Mouse (Mus musculus): ENCODE results near the gene Nsmce4a. TPM values are rescaled to one million over a fixed set of nuclear protein-coding genes. Genes with fewer than 3 reads are reported as not detected.

The Nsmce4a gene
- polyA plus RNA-seq, 1 experiment, result 36.3 TPM

GRCm38 (mm10) chr7:130586521-130587072 lies 13.7 kb upstream of the Nsmce4a start:
- Histone ChIP-seq H3K4me3 (replicated peaks; ENCODE audit: extremely low read depth, low read depth, low read length) (no peak overlapping the region), H3K4me1 (ENCODE audit: control insufficient read depth, insufficient read depth, low read length) (peaks cover 3% of the 10 kb centered on the region)
- 57% methylated on average over 2 of the region's 2 CpGs for WGBS
- DNase-seq, result peak; percentile 55
- TF ChIP-seq POLR2A (IDR thresholded peaks at IDR 0.05; ENCODE audit: borderline replicate concordance, extremely low read depth, low read depth, low read length), result no peak
- no peak for TF ChIP-seq CTCF (IDR thresholded peaks at IDR 0.05; ENCODE audit: insufficient read depth, low read length)

DNA sequence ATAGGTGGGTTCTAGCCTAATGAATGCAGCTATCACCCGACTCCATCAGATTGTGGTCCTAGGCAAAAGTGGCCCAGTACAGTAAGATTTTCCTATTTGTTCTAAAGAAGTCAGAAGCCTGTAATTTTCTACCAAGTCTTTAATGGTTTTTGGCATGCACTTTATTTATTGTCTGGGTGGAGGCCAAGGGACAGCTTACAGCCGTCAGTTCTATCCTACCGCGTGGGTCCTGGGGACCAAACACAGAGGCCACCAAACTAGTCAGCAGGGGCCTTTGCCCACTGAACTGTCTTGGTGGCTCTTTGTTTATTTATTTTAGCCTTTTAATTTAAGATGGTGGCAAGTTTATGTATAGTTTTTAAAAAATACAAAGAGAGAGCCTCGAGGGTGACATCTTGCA lies 5.7 kb upstream of the Nsmce4a start:
- Histone ChIP-seq H3K4me3 (replicated peaks; ENCODE audit: extremely low read depth, low read depth, low read length) (no peak overlapping the region), H3K4me1 (ENCODE audit: control insufficient read depth, insufficient read depth, low read length) (peaks cover 5% of the 10 kb centered on the region; the same call in 1 of the 2 replicates)
- WGBS, result 54% methylated on average over 5 of the region's 5 CpGs
- TF ChIP-seq POLR2A (IDR thresholded peaks at IDR 0.05; ENCODE audit: borderline replicate concordance, extremely low read depth, low read depth, low read length) (no peak), CTCF (IDR thresholded peaks at IDR 0.05; ENCODE audit: insufficient read depth, low read length) (no peak)
- no peak for DNase-seq

DNA sequence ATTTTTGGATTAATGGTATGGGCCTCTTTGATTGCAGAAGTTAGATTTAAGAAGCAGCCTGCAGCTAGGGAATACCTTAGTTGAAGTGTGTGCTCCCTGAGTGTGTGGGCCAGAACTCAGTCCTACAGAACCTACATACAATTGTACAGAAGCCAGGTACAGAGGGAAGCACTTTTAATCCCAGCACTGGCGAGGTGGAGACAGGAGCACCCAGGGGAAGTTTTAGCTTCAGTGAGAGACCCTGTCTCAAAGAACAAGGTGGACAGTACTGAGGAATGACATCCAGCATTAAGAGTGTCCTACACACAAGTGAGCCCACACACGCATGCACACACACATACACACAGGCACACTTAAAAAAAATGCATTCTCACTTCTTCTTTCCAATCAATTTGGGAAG lies 5.1 kb upstream of the Nsmce4a start:
- 78% methylated on average over 2 of the region's 2 CpGs for WGBS

DNA sequence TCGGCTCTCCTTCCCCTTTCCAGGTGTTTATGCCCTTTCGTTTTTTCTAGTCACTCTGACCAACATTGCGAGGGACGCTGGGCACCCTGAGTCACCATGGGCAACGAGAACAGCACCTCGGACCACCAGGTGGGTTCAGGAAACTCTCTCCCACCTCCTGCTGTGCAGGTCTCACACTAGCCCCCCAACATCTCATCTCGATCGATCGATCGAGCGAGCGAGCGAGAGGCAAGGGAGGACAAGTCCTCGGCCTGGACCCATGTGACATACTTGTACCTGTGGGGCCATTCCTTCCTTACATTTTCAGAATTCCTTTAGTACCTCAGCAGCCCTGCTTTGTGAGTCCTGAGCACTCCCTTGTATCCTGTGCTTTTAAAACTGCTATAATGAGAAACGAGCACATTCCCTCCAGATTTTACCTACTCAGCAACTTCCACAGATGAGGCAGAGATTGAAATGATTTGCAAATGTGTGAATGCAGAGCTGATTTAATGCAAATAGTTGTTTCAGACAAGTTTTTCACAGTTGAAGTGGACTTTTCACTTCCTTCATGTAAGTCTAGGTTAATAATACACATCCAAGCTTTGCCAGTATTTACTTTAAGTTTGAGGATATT lies 4.6 kb upstream of the Nsmce4a start, which contains the start of gene Tacc2:
Gene Tacc2, plus strand, starts transcription at position 51 of the 616 bp plus-strand sequence.
- Histone ChIP-seq H3K4me3 (replicated peaks; ENCODE audit: extremely low read depth, low read depth, low read length) (peak within 1 kb of the TSS; percentile 56), H3K4me1 (ENCODE audit: control insufficient read depth, insufficient read depth, low read length) (peaks cover 5% of the 10 kb centered on the region; the same call in 1 of the 2 replicates)
- no peak for DNase-seq
- 35% methylated on average over 15 of the region's 15 CpGs for WGBS
- no peak for TF ChIP-seq CTCF (IDR thresholded peaks at IDR 0.05; ENCODE audit: insufficient read depth, low read length)
- TF ChIP-seq POLR2A (IDR thresholded peaks at IDR 0.05; ENCODE audit: borderline replicate concordance, extremely low read depth, low read depth, low read length), result peak; percentile 33; the same call in 1 of the 2 replicates

More for the DNA sequence above, 5.1 kb upstream of the Nsmce4a start:
- H3K4me3 ChIP-seq (replicated peaks; ENCODE audit: extremely low read depth, low read depth, low read length), result no peak overlapping the region
- DNase-seq, result no peak
- no peak for TF ChIP-seq POLR2A (IDR thresholded peaks at IDR 0.05; ENCODE audit: borderline replicate concordance, extremely low read depth, low read depth, low read length)
- H3K4me1 ChIP-seq (ENCODE audit: control insufficient read depth, insufficient read depth, low read length), result peaks cover 5% of the 10 kb centered on the region; the same call in 1 of the 2 replicates

- TF ChIP-seq POLR2A (IDR thresholded peaks at IDR 0.05; ENCODE audit: borderline replicate concordance, extremely low read depth, low read depth, low read length) (no peak), CTCF (IDR thresholded peaks at IDR 0.05; ENCODE audit: insufficient read depth, low read length) (no peak)
- Histone ChIP-seq H3K4me3 (replicated peaks; ENCODE audit: extremely low read depth, low read depth, low read length) (peak overlapping the region; percentile 56), H3K4me1 (ENCODE audit: control insufficient read depth, insufficient read depth, low read length) (peaks cover 5% of the 10 kb centered on the region; the same call in 1 of the 2 replicates)
- DNase-seq, result peak; percentile 58
- WGBS, result 7% methylated on average over 10 of the region's 10 CpGs
Observed at GRCm38 (mm10) chr7:130576981-130577380, 4.1 kb upstream of the Nsmce4a start.

DNA sequence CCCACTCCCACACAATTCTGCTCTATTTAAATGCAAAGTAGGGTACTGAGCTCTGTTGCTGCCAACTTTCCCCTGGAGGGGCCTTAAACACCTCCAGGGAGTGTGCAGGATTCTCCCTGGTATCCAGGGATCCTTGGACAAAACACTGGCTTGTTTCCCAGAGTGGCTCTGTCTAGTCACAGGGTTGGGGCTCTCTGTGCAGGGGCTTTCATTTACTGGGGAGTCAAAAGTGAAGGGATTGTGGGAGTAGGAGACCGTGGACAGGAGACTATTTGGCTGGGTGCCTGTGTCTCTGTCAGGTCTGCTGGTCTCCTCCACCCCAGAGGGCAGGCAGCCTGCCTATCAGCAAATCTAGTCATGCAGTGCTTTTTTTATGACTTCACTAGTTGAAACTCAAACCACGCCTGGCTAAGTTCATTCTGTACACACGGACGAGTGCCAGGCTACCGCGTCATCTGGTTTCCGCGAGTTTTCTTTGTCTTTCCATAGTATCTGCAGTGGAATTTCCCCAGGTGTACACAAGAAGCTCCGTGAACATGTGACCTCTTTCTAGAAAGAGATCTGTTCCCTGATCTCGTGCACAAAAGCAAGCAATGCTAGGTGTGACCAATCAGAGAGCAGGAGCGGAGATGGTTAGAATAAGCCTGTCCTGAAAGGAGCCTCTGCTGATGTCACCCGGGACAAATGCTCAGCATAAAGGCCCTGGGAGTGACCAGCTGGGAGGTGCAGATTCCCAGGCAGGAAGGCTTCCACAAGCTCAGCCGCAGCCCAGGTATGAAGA lies 1.5 kb upstream of the Nsmce4a start:
- Histone ChIP-seq H3K4me1 (ENCODE audit: control insufficient read depth, insufficient read depth, low read length) (peaks cover 5% of the 10 kb centered on the region; the same call in 1 of the 2 replicates), H3K4me3 (replicated peaks; ENCODE audit: extremely low read depth, low read depth, low read length) (no peak overlapping the region)
- 44% methylated on average over 13 of the region's 13 CpGs for WGBS
- TF ChIP-seq CTCF (IDR thresholded peaks at IDR 0.05; ENCODE audit: insufficient read depth, low read length) (no peak), POLR2A (IDR thresholded peaks at IDR 0.05; ENCODE audit: borderline replicate concordance, extremely low read depth, low read depth, low read length) (peak; percentile 48; the same call in 1 of the 2 replicates)
- peak; percentile 59 for DNase-seq

- no peak for TF ChIP-seq POLR2A (IDR thresholded peaks at IDR 0.05; ENCODE audit: borderline replicate concordance, extremely low read depth, low read depth, low read length)
- TF ChIP-seq CTCF (IDR thresholded peaks at IDR 0.05; ENCODE audit: insufficient read depth, low read length), result no peak
Observed at GRCm38 (mm10) chr7:130573746-130574145, 828 bp upstream of the Nsmce4a start.

DNA sequence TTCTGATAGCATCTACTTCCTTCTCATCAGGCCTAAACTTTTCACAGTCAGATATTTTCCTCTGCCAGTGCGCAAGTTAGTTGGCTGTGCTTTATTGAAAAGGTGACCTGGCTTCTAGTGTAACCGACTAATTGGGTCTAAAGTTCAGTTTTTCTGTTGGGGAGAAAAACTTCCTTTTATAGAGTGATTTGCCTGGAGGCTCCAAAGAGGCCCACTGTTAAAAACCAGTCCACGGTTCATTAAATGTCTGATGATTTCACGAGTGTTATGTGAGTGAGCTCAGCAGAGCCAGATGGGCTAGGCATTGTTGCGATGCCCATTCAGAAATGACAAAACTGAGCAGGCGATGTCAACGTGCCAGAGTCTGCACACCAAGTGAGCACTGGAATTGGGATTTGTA lies 2.4 kb downstream of the Nsmce4a start:
- DNase-seq, result no peak

More at GRCm38 (mm10) chr7:130573746-130574145, 828 bp upstream of the Nsmce4a start:
- Histone ChIP-seq H3K4me3 (replicated peaks; ENCODE audit: extremely low read depth, low read depth, low read length) (no peak overlapping the region), H3K4me1 (ENCODE audit: control insufficient read depth, insufficient read depth, low read length) (peaks cover 5% of the 10 kb centered on the region; the same call in 1 of the 2 replicates)
- no peak for DNase-seq
- 92% methylated on average over 10 of the region's 10 CpGs for WGBS

DNA sequence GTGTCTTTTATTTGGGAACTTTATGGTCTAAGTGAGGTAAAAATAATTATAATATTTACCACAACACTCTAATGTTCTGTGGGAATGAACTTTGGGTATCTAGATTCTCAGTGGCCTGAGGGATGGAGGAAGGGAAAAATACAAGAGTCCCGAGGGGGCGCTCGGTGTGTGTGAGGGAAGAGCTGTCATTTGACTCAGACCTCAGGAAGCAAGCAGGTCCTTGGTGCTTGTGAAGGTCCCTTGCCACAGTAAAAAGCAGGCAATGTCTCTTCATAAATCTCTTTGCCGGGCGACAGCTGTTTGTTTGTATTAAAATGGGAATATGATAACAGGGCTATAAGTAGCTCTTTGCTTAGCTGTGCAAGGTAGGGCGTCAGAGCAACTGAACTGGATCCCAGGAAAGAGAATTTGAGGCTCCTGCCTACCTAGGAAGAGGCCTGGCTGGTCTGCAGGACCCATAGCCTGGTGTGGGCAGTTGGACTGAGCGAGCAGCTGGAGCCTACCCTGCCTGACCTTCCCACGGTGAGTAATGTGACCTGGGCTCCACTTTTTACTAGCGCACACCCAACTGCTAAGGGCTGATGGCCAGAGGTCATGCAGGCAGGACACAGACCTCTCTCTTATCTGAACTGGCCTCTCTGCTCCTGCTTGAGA lies 4.0 kb downstream of the Nsmce4a start:
- Histone ChIP-seq H3K4me3 (replicated peaks; ENCODE audit: extremely low read depth, low read depth, low read length) (no peak overlapping the region), H3K4me1 (ENCODE audit: control insufficient read depth, insufficient read depth, low read length) (no peaks in the 10 kb centered on the region)
- TF ChIP-seq CTCF (IDR thresholded peaks at IDR 0.05; ENCODE audit: insufficient read depth, low read length) (no peak), POLR2A (IDR thresholded peaks at IDR 0.05; ENCODE audit: borderline replicate concordance, extremely low read depth, low read depth, low read length) (no peak)
- DNase-seq, result no peak
- 45% methylated on average over 9 of the region's 9 CpGs for WGBS

More for the DNA sequence above, 2.4 kb downstream of the Nsmce4a start:
- 85% methylated on average over 7 of the region's 7 CpGs for WGBS
- TF ChIP-seq POLR2A (IDR thresholded peaks at IDR 0.05; ENCODE audit: borderline replicate concordance, extremely low read depth, low read depth, low read length), result no peak
- no peak for TF ChIP-seq CTCF (IDR thresholded peaks at IDR 0.05; ENCODE audit: insufficient read depth, low read length)
- Histone ChIP-seq H3K4me1 (ENCODE audit: control insufficient read depth, insufficient read depth, low read length) (no peaks in the 10 kb centered on the region; the same call in 1 of the 2 replicates), H3K4me3 (replicated peaks; ENCODE audit: extremely low read depth, low read depth, low read length) (no peak overlapping the region)

Data from lung, adult 2 months (tissue).